Mouse (Mus musculus) MEL (cell line): Measurements from ENCODE around the gene Dennd2c. TPM values are rescaled to one million over a fixed set of nuclear protein-coding genes. Genes with fewer than 3 reads are reported as not detected.

Experiments
- polyA plus RNA-seq, 2 experiments: library from polyadenylated mRNA; stranded (reverse) in 1 of 2; unstranded in 1 of 2; fragments of >175 nt in 1 of 2; fragments of >200 nt in 1 of 2; gene quantifications; 2 replicates each; pipeline versions ENCODE4 v1.2.1 to v1.2.4; 2012; ENCODE audit warnings: low replicate concordance in 2 of 2, low read depth in 1 of 2; ENCODE audit not compliant: insufficient read length in 2 of 2, insufficient read depth in 1 of 2, missing spikeins in 1 of 2
- total RNA-seq: library from RNA; depleted of rRNA; stranded (reverse); fragments of 300-350 nt; gene quantifications from 2 replicates; pipeline ENCODE4 v1.2.3, GENCODE M21; 2012; rRNA removed

Dennd2c gene
- total and polyA plus RNA-seq, 3 experiments: 5.0 to 8.0 TPM; not detected in 1

Other genes with a start within 250 kb of the Dennd2c start
- 0.08 TPM in 1 of 2 replicates, not detected in the other for gene Sycp1, start 166.5 kb upstream of the Dennd2c start, total RNA-seq
- 1 to 10 TPM in 1 of 2 experiments, not detected in 1; 4.3 TPM for gene Sycp1, start 166.5 kb upstream of the Dennd2c start, polyA plus RNA-seq
- not detected in 2 replicates for gene Nr1h5, start 138.5 kb upstream of the Dennd2c start, total RNA-seq
- under 1 TPM in 1 of 2 experiments, not detected in 1; 0.03 TPM for gene Nr1h5, start 138.5 kb upstream of the Dennd2c start, polyA plus RNA-seq
- 15.7 and 18.2 TPM in 2 replicates for gene Sike1, start 106.9 kb upstream of the Dennd2c start, total RNA-seq
- 10 to 100 TPM in 1 of 2 experiments, not detected in 1; 27.0 TPM for gene Sike1, start 106.9 kb upstream of the Dennd2c start, polyA plus RNA-seq
- gene Csde1, start 82.2 kb upstream of the Dennd2c start, total RNA-seq: 189 and 197 TPM in 2 replicates
- gene Csde1, start 82.2 kb upstream of the Dennd2c start, polyA plus RNA-seq: 100 to 1,000 TPM; 142 to 202 TPM
- gene Nras, start 44.3 kb upstream of the Dennd2c start, total RNA-seq: 92.0 and 95.9 TPM in 2 replicates
- gene Nras, start 44.3 kb upstream of the Dennd2c start, polyA plus RNA-seq: 100 to 1,000 TPM in 1 of 2 experiments, 10 to 100 TPM in 1; 95.3 to 193 TPM
- 0.08 TPM in 1 of 2 replicates, not detected in the other for gene Ampd1, start 28.6 kb upstream of the Dennd2c start, total RNA-seq
- under 1 TPM in 1 of 2 experiments, not detected in 1; 0.18 TPM for gene Ampd1, start 28.6 kb upstream of the Dennd2c start, polyA plus RNA-seq
- gene Bcas2, start 69.1 kb downstream of the Dennd2c start, total RNA-seq: 115 and 117 TPM in 2 replicates
- gene Bcas2, start 69.1 kb downstream of the Dennd2c start, polyA plus RNA-seq: 100 to 1,000 TPM in 1 of 2 experiments, not detected in 1; 166 TPM
- gene Trim33, start 176.7 kb downstream of the Dennd2c start, total RNA-seq: 20.2 and 21.0 TPM in 2 replicates
- gene Trim33, start 176.7 kb downstream of the Dennd2c start, polyA plus RNA-seq: 10 to 100 TPM in 1 of 2 experiments, not detected in 1; 30.4 TPM